Mouse (Mus musculus): ENCODE data around the gene Card11.

DNA sequence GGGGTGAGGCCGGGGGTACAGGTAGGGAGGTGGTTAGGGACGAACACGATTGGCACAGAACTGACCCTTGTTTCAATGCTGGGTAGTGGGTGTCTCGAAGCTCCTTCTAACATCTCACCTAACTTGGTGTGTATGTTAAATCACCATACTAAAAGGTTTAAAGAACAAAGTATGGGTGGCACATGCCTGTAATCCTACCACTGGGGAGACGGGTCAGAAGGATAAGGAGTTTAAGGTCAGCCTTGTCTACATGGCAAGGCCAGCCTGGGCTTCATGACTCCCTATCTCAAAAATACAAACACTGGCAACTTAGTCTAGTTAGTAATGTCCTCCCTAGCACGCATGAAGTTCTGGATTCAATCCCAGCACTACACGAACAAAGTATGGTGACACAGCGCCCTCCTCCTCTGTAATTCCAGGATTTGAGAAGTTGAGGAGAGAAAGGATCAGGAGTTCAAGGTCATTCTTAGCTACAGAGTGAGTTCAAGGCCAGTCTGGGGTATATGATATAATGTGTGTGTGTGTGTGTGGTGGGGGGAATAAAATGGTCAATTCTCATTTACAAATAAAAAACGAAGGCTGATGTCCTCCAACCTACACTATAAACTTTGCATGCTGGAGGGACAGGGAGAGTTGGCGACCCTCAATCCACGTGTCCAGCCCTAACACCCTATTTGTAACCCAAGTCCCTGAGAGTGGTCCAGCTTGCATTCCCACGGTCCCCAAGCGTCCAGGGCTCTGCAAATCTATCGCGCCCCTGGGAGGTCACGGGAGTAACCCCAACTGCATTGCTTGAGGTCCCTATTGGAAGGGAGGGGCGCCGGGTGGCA is 171.1 kb downstream of the Card11 start:
- no peak for TF ChIP-seq POLR2A (IDR thresholded peaks at IDR 0.05; ENCODE audit: insufficient read depth, low read depth, low read length)
- no peak for TF ChIP-seq CTCF (IDR thresholded peaks at IDR 0.05; ENCODE audit: insufficient read depth, low read depth, low read length)

All from olfactory bulb, adult 2 months (tissue).